Mouse (Mus musculus): ENCODE measurements around the gene Gpr18. TPM values are rescaled to one million over a fixed set of nuclear protein-coding genes. Genes with fewer than 3 reads are reported as not detected.

Gene Gpr18
- polyA plus RNA-seq, 1 experiment from 2014 or later: 0.19 TPM

GRCm38 (mm10) chr14:121939582-121939981 lies 24.0 kb upstream of the Gpr18 start:
- Histone ChIP-seq H3K36me3 (peaks cover 13% of the 10 kb centered on the region), H3K9me3 (replicated peaks) (no peaks in the 10 kb centered on the region), H3K27ac (no peak overlapping the region), H3K4me1 (no peaks in the 10 kb centered on the region), H3K27me3 (ENCODE audit: low read depth, poor library complexity, severe bottlenecking) (no peaks in the 10 kb centered on the region), H3K4me3 (no peak overlapping the region)
- DNase-seq (ENCODE audit: low spot score): no peak
- WGBS: 93% methylated on average over 3 of the region's 3 CpGs

GRCm38 (mm10) chr14:121938256-121939191 lies 22.9 kb upstream of the Gpr18 start:
- peaks cover 23% of the 10 kb centered on the region for H3K36me3 ChIP-seq
- H3K27ac ChIP-seq: no peak overlapping the region
- WGBS: 94% methylated on average over 11 of the region's 11 CpGs
- H3K4me1 ChIP-seq: no peaks in the 10 kb centered on the region
- no peaks in the 10 kb centered on the region for H3K27me3 ChIP-seq (ENCODE audit: low read depth, poor library complexity, severe bottlenecking)
- peak; percentile 25 for DNase-seq (ENCODE audit: low spot score)
- no peak overlapping the region for H3K4me3 ChIP-seq
- H3K9me3 ChIP-seq (replicated peaks): no peaks in the 10 kb centered on the region

DNA sequence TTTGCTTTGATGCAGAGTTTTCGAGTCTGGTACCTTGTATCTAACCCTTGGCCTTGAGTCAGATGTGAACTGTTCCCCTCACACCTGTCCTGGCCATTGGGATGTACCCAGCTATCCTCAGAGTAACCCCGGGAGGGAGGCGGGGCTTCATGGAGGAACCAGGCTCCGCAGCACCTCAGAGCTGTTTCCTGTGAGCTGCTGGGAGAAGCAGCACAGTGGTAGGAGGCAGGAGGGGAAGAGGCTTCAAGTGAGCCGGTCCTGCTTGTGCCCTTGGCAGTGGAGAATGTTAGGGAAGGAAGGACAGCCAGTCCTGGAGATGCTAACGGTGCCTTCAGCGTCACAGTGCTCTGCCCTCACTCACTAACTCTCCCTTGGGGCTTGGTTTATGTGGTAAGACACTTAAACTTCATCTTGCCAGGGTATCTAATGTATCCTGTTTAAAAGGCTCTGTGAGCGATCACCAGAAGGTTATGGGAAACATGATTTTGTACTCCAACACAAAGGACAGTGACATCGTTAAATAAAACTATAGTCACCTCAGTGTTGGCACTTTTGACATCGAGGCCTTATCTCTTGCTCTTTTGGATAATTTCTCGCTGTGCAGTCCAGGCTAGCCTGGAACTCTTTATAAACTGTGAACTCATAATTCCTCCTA lies 22.1 kb upstream of the Gpr18 start:
- WGBS: 88% methylated on average over 11 of the region's 11 CpGs
- Histone ChIP-seq H3K9me3 (replicated peaks) (no peaks in the 10 kb centered on the region), H3K27me3 (ENCODE audit: low read depth, poor library complexity, severe bottlenecking) (no peaks in the 10 kb centered on the region), H3K4me3 (no peak overlapping the region), H3K4me1 (no peaks in the 10 kb centered on the region), H3K27ac (no peak overlapping the region), H3K36me3 (peaks cover 24% of the 10 kb centered on the region)
- DNase-seq (ENCODE audit: low spot score): peak; percentile 19

DNA sequence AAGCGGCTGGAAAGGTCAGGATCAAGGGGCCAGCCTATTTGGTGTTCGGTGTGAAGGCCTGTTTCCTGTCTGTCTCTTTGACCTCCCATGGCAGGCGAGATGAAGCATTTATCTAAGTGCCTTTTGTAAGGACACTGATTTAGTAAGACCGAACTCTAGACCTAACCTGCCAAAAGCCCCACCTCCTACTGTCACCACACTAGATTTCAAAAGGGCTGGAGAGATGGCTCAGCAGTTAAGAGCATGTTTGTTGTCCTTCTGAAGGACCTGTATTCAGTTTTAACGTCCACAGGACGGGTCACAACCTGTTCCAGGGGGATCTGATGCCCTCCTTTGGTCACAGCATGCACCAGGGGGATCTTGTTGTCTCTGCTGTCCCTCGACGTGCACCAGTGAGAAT lies 21.3 kb upstream of the Gpr18 start:
- no peak overlapping the region for H3K27ac ChIP-seq

GRCm38 (mm10) chr14:121936356-121936755 lies 20.8 kb upstream of the Gpr18 start:
- Histone ChIP-seq H3K4me3 (no peak overlapping the region), H3K27me3 (ENCODE audit: low read depth, poor library complexity, severe bottlenecking) (no peaks in the 10 kb centered on the region), H3K36me3 (peaks cover 24% of the 10 kb centered on the region), H3K9me3 (replicated peaks) (no peaks in the 10 kb centered on the region), H3K4me1 (no peaks in the 10 kb centered on the region), H3K27ac (no peak overlapping the region)
- WGBS: 92% methylated on average over 4 of the region's 4 CpGs
- no peak for DNase-seq (ENCODE audit: low spot score)

More for the DNA sequence above, 21.3 kb upstream of the Gpr18 start:
- 84% methylated on average over 8 of the region's 8 CpGs for WGBS
- H3K4me1 ChIP-seq: no peaks in the 10 kb centered on the region
- no peak overlapping the region for H3K4me3 ChIP-seq
- no peaks in the 10 kb centered on the region for H3K9me3 ChIP-seq (replicated peaks)
- peak; percentile 21 for DNase-seq (ENCODE audit: low spot score)
- H3K36me3 ChIP-seq: peaks cover 24% of the 10 kb centered on the region
- no peaks in the 10 kb centered on the region for H3K27me3 ChIP-seq (ENCODE audit: low read depth, poor library complexity, severe bottlenecking)

DNA sequence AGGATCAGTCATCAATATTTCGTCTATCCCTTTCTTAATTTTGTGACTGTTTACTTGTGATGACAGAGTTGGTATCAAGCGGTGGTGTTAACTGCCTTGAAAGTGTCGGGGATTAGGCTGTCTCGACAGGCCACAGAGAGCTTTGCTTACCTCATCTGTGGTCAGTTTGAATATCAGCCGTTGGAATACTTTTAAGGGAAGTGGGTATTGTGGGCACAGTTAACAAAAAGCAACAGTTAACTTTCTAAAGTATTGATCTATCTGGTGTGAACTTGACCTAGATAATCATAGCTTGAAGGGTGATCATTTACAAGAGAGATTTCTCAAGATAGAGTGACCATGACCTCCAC lies 19.0 kb upstream of the Gpr18 start:
- no peak overlapping the region for H3K4me3 ChIP-seq
- 93% methylated on average over 5 of the region's 5 CpGs for WGBS

DNA sequence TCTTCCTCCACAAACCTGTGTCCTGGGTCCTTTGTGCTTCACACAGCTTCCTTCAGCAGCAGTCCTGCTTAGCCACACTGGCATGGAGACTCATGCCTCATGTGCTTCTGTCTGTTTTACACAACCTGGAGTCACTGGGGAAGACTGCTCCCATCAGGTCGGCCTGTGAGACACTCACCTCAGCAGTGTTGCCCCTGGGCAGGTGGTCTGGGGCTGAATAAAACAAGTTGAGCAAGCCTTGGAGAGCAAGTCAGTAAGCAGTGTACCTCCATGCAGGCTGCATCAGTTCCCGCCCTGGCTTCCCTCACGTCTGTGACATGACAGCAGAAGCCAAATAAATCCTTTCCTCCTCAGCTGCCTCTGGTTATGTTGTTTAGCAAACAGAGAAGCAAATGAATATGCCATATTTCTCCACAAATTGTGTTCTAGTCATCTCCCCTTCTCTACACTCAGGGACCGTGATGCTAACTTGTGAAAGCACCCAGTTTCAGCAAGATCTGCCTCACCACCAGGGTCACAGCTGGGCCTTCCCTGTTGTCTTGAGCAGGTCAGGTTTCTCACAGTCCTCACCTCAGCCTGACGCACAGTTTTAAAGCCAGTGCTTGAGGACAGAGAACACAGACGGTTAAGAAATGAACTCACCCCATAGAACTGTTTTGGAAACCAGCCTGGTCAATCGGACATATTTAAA lies 18.5 kb upstream of the Gpr18 start:
- WGBS: 92% methylated on average over 7 of the region's 7 CpGs
- no peak overlapping the region for H3K27ac ChIP-seq
- H3K9me3 ChIP-seq (replicated peaks): no peaks in the 10 kb centered on the region
- no peaks in the 10 kb centered on the region for H3K27me3 ChIP-seq (ENCODE audit: low read depth, poor library complexity, severe bottlenecking)
- no peak overlapping the region for H3K4me3 ChIP-seq
- no peaks in the 10 kb centered on the region for H3K4me1 ChIP-seq
- peak; percentile 21 for DNase-seq (ENCODE audit: low spot score)
- peaks cover 22% of the 10 kb centered on the region for H3K36me3 ChIP-seq

More for the DNA sequence above, 19.0 kb upstream of the Gpr18 start:
- H3K27me3 ChIP-seq (ENCODE audit: low read depth, poor library complexity, severe bottlenecking): no peaks in the 10 kb centered on the region
- no peak overlapping the region for H3K27ac ChIP-seq
- no peaks in the 10 kb centered on the region for H3K4me1 ChIP-seq
- no peak for DNase-seq (ENCODE audit: low spot score)
- H3K9me3 ChIP-seq (replicated peaks): no peaks in the 10 kb centered on the region
- H3K36me3 ChIP-seq: peaks cover 22% of the 10 kb centered on the region

- 90% methylated on average over 4 of the region's 4 CpGs for WGBS
- Histone ChIP-seq H3K4me3 (no peak overlapping the region), H3K27ac (no peak overlapping the region), H3K4me1 (no peaks in the 10 kb centered on the region), H3K27me3 (ENCODE audit: low read depth, poor library complexity, severe bottlenecking) (no peaks in the 10 kb centered on the region), H3K9me3 (replicated peaks) (no peaks in the 10 kb centered on the region), H3K36me3 (peaks cover 22% of the 10 kb centered on the region)
- no peak for DNase-seq (ENCODE audit: low spot score)
Observed at GRCm38 (mm10) chr14:121932180-121932579, 16.6 kb upstream of the Gpr18 start.

DNA sequence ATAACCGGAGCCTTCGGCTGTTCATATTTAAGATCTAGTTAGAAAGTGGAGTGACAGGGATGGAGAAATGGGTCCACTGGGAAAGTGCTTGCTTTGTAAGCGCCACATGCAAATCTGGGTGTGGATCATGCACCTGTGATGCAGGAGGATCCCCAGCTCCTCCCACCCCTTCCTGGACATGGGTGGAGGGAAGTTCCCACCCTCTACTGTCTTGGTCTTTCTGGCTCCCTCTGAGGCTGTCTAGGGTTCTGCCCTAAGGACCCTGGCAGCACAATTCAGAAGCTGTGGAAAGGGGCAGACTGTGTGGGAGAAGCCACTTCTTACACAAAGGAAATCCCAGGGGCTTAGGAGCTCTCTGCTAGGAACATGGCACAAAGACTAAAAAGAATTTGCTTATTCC lies 16.0 kb upstream of the Gpr18 start:
- Histone ChIP-seq H3K4me3 (no peak overlapping the region), H3K27me3 (ENCODE audit: low read depth, poor library complexity, severe bottlenecking) (no peaks in the 10 kb centered on the region), H3K4me1 (no peaks in the 10 kb centered on the region), H3K27ac (no peak overlapping the region), H3K9me3 (replicated peaks) (no peaks in the 10 kb centered on the region), H3K36me3 (peaks cover 22% of the 10 kb centered on the region)
- no peak for DNase-seq (ENCODE audit: low spot score)
- 96% methylated on average over 3 of the region's 3 CpGs for WGBS

- Histone ChIP-seq H3K27ac (no peak overlapping the region), H3K36me3 (peaks cover 20% of the 10 kb centered on the region), H3K27me3 (ENCODE audit: low read depth, poor library complexity, severe bottlenecking) (no peaks in the 10 kb centered on the region), H3K4me1 (no peaks in the 10 kb centered on the region), H3K4me3 (no peak overlapping the region), H3K9me3 (replicated peaks) (no peaks in the 10 kb centered on the region)
- WGBS: 87% methylated on average over 7 of the region's 7 CpGs
- no peak for DNase-seq (ENCODE audit: low spot score)
Observed at GRCm38 (mm10) chr14:121930731-121931383, 15.3 kb upstream of the Gpr18 start.

DNA sequence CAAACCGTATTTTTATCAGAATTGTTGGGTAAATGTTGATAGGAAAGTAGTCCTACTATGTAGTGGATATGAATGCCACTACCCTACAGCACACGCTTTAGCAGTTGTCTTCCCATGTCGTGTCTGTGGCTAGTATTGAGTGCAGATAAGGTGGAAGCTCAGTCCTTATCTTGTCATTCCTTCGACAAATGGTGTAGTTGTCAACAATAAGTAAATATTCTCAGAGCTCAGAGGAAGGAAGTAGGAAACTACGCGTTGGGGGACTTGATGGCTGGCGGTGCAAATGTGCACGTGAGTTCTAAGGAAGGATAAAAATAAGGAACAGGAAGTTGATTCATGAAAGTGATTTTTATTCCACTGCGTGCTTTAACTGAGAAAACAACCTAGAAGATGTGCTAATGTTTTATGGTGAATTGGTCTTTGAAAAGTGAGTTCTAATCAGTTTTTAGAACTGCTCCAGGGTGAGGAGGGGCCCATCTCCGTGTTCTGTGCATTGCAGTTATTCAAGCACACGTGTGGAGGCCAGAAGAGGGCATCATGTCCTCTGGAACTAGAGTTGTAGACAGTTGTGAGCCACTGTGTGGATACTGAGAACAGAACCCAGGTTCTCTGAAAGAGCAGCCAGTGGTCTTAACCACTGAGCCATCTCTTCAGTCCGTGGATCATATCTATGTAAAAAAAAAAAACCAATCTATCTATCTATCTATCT lies 13.8 kb upstream of the Gpr18 start:
- DNase-seq (ENCODE audit: low spot score): no peak
- H3K4me3 ChIP-seq: no peak overlapping the region
- 87% methylated on average over 12 of the region's 12 CpGs for WGBS
- H3K4me1 ChIP-seq: no peaks in the 10 kb centered on the region
- peaks cover 11% of the 10 kb centered on the region for H3K36me3 ChIP-seq
- no peaks in the 10 kb centered on the region for H3K9me3 ChIP-seq (replicated peaks)
- H3K27ac ChIP-seq: no peak overlapping the region
- H3K27me3 ChIP-seq (ENCODE audit: low read depth, poor library complexity, severe bottlenecking): no peaks in the 10 kb centered on the region

Data from limb, embryonic 10.5 days (tissue).